Mouse (Mus musculus) CH12F3 (cell line): ENCODE data around the gene Ppat.
"Not testable (repeated sequence)": the region's sequence is repeated elsewhere in the genome, so short reads cannot be mapped to it uniquely, and the experiment has no call there.

Experiments
- in situ Hi-C: fragments of 300-500 bp; cut with MboI; formaldehyde crosslinking; loops from 2 replicates; pipeline ENCODE4 v1.14.3; 2020; ENCODE audit warnings: low sequenced_read_pairs

Gene Ppat

GRCm38 (mm10) chr5:76950343-76951105, 854 bp downstream of the Ppat start:
- in situ Hi-C loops, result no loop called here

DNA sequence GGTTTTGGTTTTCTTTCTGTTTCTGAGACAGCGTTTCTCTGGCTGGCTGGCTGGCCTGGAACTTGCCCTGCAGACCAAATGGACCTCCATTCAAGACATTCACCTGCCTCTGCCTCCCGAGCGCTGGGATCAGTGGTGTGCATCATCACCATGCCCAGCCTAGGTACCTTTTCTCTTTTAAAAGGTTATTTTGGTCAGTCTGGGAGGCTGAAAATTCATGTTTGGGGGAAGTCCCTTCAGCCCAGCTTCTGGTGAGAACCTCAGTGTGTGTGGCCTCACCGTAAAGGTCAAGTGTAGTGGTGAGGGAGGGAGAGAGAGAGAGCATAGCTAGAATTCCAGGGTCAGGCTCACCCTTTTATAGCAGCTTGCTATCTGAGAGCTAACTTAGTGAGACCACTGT, 3.6 kb downstream of the Ppat start:
- in situ Hi-C loops, result no loop called here

DNA sequence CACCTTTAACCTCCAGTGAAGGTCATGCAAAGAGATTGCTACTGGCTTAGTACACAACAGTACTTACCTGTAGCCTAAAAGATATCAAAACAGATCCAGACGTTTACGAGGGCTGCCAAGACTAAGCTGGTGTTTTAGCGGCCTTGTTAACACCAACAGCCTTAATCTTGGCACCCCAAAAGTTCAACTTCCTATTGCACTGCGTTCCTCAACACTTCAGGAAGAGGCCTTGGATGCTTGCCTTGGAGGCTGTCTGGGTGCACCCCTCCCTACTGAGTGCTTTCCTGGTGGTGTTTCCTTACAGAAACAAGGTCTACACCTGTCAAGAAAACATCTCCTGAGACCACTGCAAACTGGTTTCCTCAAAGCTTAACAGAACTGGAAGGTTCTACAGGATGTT, 4.2 kb downstream of the Ppat start:
- in situ Hi-C loops, result no loop called here

GRCm38 (mm10) chr5:76945678-76946033, 5.7 kb downstream of the Ppat start:
- in situ Hi-C loops, result no loop called here

DNA sequence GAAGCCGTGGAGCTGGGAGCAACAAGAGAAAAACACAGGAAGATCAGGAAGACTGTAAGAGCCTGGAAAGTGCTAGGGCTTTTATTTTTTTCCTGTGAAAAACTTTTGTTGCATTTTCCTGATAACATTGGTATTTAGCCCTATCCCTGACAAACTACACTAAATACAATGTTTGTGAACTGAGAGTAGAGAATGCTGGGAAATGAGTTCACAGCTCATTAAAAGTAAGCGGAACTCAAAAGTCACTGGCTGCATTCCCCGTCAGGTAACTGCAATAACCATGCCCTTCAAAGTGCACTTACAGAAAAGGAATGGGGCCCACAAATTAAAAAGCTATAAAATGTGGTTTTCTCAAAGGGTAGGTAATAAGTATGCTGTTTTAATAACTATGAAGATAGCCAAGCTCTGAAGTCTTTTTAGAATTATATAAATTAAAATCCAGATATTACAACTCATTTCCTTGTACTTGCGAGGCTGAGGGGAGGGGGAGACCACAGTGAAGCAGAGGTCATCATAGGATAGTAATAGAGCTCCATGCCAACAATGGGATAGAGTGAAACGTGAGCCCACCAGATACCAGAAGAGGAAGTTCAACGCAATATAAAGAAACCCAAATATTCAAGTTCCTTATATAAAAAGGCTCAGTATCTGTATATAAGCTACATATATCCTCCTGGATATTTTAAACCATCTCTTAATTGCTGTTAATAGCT, 6.3 kb downstream of the Ppat start:
- in situ Hi-C loops, result no loop called here

DNA sequence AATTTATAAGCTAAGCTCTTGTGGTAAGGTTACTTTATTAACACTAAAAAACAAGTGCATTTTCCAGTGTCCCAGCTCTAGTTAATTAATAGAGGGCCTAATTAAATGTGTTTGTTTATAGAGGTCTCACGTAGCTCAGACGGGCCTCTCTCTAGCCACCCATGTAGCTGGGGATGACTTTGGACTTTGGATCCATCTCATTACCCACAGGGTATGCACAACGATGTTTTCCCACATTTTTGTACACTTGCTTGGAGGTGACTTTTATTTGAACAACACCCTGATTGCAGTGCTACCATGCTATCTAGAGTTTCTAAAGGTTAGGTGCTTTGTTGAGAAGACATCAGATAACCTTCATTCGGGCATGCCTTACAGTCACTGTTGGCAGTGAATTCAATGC, 8.9 kb downstream of the Ppat start:
- in situ Hi-C loops, result no loop called here

- in situ Hi-C loops, result no loop called here
Observed at GRCm38 (mm10) chr5:76941975-76942374, 9.4 kb downstream of the Ppat start.

GRCm38 (mm10) chr5:76939717-76940116, 11.7 kb downstream of the Ppat start:
- in situ Hi-C loops, result no loop called here

DNA sequence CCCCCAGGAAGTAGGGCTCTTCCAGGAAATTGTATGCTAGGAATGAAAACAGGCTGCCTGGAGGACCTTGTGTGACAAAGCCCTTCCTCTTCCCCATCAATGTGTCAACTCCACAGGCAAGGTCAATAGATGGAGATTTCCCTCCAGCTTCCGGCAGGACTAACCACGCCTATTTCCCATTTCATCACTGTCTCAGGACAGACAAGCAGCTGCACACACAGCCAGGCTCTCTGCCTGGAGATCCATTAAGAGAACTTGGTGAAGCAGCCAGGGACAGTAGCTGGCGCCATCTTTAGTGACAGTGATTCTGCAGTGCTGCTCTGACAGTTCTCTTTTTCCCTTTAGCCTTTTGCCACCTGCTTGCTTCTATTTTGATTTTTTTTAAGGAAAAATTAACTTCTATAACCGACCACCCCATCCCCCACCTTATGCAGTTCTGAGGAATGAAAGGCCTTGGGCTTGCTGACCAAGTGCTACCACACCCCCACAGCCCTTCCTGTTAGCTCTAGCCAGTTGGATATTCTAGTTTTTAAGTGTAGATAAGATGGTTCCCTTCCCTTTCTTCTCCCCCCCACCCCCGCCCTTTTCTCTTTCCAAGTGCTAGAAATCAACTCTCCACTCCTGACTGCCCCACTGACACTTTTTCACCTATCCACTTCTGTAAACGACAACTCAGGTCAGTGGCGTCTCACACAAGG, 22.0 kb downstream of the Ppat start:
- in situ Hi-C loops, result no loop called here

GRCm38 (mm10) chr5:76928124-76928832, 23.1 kb downstream of the Ppat start:
- in situ Hi-C loops, result no loop called here

DNA sequence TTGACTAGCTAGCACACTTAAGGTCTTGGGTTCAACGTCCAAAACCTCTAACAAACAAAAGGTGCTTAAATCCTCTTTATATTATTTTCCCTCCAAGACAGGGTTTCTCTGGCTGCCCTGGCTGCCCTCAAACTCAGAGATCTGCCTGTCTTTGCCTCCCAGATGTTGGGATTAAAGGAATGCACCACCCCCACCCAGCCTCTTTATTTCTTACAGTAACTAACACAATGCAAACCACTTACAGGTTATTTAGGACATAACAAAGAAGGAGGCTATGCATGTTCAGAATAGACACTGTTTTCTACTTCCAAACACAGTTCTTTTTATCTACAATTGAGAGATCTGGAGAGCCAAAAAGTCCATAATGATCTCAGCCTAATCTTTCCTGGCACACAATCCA, 27.1 kb downstream of the Ppat start:
- in situ Hi-C loops, result no loop called here

DNA sequence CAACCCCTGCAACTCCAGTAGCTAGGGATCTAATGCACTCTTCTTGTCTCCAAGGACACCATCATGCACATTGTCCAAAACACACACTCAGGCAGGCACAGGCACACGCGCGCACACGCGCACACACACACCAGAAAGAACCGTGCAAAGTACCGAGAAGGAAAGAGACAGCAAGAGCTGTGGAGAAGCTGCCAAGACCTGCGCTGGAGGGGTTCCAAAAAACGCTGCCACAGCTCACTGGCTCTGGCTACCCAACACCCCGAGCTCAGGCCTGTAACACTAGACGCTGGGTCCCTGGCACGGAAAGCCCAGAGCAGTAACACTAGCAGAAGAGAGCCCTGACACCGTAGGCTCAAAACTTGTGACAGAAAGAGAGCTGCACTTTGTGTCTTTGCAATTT, 27.9 kb downstream of the Ppat start:
- in situ Hi-C loops, result no loop called here

GRCm38 (mm10) chr5:76922833-76923232, 28.5 kb downstream of the Ppat start:
- in situ Hi-C loops, result no loop called here

DNA sequence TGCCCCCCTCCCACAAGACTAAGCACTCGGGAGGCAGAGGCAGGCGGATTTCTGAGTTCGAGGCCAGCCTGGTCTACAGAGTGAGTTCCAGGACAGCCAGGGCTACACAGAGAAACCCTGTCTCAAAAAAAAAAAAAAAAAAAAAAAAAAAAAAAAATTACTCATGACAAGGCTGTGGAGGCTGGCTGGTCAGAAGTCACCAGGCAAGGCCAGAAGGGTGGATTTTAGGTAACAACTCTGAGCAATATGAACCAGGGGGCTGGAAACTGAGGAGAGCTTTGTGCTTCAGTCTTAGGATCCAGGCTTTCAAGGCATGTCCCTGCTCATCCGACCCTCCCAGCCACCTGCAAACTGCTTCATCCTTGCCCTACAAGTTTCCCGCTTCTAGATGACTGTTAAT, 38.9 kb downstream of the Ppat start:
- in situ Hi-C loops, result not testable (repeated sequence)

- in situ Hi-C loops, result no loop called here
Observed at GRCm38 (mm10) chr5:76910807-76911206, 40.6 kb downstream of the Ppat start.

DNA sequence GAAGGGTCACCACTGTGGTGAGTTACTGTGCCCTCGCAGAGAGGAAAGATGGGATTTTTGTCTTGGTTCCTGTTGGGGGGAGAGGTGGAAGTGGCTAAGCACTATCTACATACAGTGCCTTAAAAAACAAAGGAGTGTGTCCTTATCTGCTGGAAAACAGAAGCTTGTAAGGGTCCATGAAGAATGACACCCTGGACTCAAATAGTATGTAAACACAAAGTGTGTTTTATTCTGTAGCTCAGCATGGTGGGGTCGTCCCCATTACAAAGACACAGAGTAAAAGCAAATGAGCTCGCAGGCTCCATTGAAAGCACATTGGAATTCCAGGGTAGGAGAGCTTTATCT, 45.3 kb downstream of the Ppat start:
- in situ Hi-C loops, result no loop called here

DNA sequence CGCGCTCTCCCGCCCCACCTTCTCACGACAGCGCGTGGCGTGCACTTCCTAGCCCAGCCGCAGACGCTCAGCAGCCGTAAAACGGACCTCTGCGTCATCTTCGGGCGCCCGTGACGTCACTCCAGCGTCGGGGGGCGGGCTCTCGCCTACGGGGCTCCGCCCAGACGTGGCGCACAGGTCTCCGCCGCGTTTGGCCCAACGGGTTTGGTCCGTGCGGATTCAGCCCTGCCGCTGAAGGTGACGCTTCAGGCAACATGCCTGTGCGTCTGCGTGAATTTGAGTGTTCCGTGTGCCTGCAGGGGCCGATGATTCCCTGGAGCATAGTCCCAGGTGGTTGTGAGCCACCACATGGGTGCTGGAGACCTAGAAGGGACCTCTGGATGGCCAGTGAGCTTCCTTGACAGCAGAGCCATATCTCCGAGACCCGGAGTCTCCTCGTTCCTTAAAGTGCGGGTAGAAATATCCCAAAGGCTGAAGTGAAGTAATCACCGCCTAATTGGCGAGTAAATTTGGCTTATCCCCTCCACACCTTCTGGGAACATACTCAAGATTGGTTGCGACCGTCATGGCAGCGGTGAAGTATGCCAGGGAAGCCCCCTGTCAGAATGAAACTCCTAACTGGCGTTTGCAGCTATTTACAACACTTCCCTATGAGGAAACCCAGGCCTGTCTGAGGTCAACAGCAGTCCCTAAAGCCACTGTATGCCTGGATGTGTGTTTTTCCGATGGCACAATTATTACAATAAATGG, 45.8 kb downstream of the Ppat start, which contains the start of gene Aasdh:
Aasdh (minus strand) TSS at position 110 of the 750 bp plus-strand sequence.
- in situ Hi-C loops, result no loop called here

DNA sequence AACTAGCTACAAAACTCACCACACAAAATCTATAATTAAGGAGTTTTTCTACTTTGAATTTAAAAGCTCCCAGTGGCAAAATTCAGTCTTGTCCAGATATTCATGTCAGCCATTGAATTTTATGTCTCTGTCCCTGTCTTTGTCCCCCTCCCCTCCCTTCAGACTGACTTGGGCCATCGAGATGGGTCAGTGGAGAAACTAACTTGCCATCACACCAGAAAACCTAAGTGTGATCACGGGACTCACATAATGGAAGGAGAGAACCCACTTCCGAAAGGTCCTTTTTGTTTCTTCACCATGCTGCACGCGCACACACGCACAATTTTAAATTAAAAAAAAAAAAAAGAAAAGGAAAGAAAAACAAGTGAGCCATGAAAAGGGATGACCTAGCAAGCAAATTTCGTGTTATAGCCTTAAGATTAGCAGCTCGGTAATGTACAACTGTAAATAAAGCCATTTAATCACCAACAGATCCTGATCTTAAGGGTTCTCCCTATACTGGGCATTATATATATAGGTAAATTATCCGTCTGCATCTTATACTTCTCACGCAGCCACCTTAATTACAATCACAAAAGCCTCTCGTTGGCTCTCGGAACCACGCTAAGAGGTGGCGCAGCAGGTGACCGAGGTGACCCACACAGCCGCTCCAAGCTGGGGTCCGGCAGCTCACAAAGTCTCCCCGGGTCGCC, 46.5 kb downstream of the Ppat start:
- in situ Hi-C loops, result no loop called here

GRCm38 (mm10) chr5:76902131-76902530, 49.2 kb downstream of the Ppat start:
- in situ Hi-C loops, result no loop called here

DNA sequence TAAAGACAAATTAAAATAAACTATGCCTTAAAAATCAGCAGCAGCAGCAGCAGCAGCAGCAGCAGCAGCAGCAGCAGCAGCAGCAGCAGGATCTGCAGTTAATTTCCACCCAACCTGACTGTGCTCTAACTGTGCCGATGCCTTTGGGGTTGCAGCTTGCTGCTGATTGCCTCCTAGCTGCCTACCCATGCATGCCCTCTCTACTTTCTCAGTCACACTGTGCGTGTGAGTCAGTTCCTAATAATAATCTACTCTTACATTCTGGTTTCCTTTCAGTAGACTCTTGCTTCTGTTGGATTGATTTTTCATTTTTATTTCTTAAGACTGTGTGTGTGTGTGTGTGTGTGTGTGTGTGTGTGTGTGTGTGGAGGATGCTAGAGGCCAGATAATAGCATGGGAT, 58.3 kb downstream of the Ppat start:
- in situ Hi-C loops, result no loop called here
